Mouse (Mus musculus): ENCODE measurements around the gene Man2a1. TPM values are rescaled to one million over a fixed set of nuclear protein-coding genes. Genes with fewer than 3 reads are reported as not detected.
A peak's percentile ranks its signal among the peaks of the same experiment; 100 is the strongest.

Gene Man2a1
- polyA plus RNA-seq, 1 experiment from 2014 or later: 13.7 TPM

DNA sequence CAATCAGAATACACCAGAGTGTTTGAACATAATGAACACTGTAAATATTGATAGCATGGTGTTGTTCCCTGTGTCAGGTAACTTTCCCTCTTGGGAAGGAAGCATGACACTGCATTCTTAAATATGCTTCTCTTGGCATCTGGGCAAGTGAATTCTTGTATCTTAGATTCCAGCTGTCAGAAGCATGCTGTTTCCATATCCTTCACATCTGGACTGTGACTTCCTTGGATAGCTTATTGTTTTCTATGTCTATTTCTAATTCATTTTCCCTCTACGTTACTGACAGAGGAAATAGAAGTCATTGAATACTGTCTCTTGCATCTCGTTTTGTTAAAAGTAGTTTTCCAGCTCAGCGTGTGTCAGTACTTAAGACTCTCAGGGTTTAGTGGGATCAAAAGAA, 9.2 kb downstream of the Man2a1 start:
- no peaks in the 10 kb centered on the region; the same call in 1 of the 2 replicates for H3K36me3 ChIP-seq (ENCODE audit: control insufficient read depth, insufficient read depth, low read length)
- WGBS: 45% methylated on average over 3 of the region's 3 CpGs
- H3K4me3 ChIP-seq (replicated peaks; ENCODE audit: low read length): no peak overlapping the region
- no peak overlapping the region for H3K9ac ChIP-seq (ENCODE audit: low read length)
- no peak overlapping the region for H3K4me2 ChIP-seq (ENCODE audit: low read depth, low read length)
- no peaks in the 10 kb centered on the region for H3K27me3 ChIP-seq (ENCODE audit: control insufficient read depth, insufficient read depth, low read length)
- ATAC-seq (ENCODE audit: insufficient read depth, low FRiP score): no peak
- H3K27ac ChIP-seq (ENCODE audit: low read length): no peak overlapping the region
- H3K9me3 ChIP-seq (replicated peaks; ENCODE audit: control insufficient read depth, low read length): no peaks in the 10 kb centered on the region
- peaks cover 22% of the 10 kb centered on the region; the same call in 1 of the 2 replicates for H3K4me1 ChIP-seq (ENCODE audit: control insufficient read depth, insufficient read depth, low read length)

GRCm38 (mm10) chr17:64611426-64611825, 10.9 kb downstream of the Man2a1 start:
- H3K4me3 ChIP-seq (replicated peaks; ENCODE audit: low read length): no peak overlapping the region
- peaks cover 12% of the 10 kb centered on the region; the same call in 1 of the 2 replicates for H3K4me1 ChIP-seq (ENCODE audit: control insufficient read depth, insufficient read depth, low read length)
- ATAC-seq (ENCODE audit: insufficient read depth, low FRiP score): no peak
- no peak overlapping the region for H3K4me2 ChIP-seq (ENCODE audit: low read depth, low read length)
- WGBS: 73% methylated on average over 5 of the region's 5 CpGs
- no peaks in the 10 kb centered on the region for H3K9me3 ChIP-seq (replicated peaks; ENCODE audit: control insufficient read depth, low read length)
- no peaks in the 10 kb centered on the region for H3K27me3 ChIP-seq (ENCODE audit: control insufficient read depth, insufficient read depth, low read length)
- peaks cover 3% of the 10 kb centered on the region; the same call in 1 of the 2 replicates for H3K36me3 ChIP-seq (ENCODE audit: control insufficient read depth, insufficient read depth, low read length)
- peak overlapping the region; percentile 11; the same call in 1 of the 2 replicates for H3K27ac ChIP-seq (ENCODE audit: low read length)
- H3K9ac ChIP-seq (ENCODE audit: low read length): no peak overlapping the region

- Histone ChIP-seq H3K4me3 (replicated peaks; ENCODE audit: low read length) (no peak overlapping the region), H3K36me3 (ENCODE audit: control insufficient read depth, insufficient read depth, low read length) (peaks cover 3% of the 10 kb centered on the region; the same call in 1 of the 2 replicates), H3K27me3 (ENCODE audit: control insufficient read depth, insufficient read depth, low read length) (no peaks in the 10 kb centered on the region), H3K4me1 (ENCODE audit: control insufficient read depth, insufficient read depth, low read length) (peaks cover 14% of the 10 kb centered on the region), H3K9ac (ENCODE audit: low read length) (no peak overlapping the region), H3K27ac (ENCODE audit: low read length) (peak overlapping the region; percentile 79), H3K4me2 (ENCODE audit: low read depth, low read length) (peak overlapping the region; percentile 11; the same call in 1 of the 2 replicates), H3K9me3 (replicated peaks; ENCODE audit: control insufficient read depth, low read length) (no peaks in the 10 kb centered on the region)
- ATAC-seq (ENCODE audit: insufficient read depth, low FRiP score): peak; percentile 81
- WGBS: 69% methylated on average over 16 of the region's 16 CpGs
These were observed 11.8 kb downstream of the Man2a1 start for GRCm38 (mm10) chr17:64612135-64612885.

- peak overlapping the region; percentile 79 for H3K27ac ChIP-seq (ENCODE audit: low read length)
- peak; percentile 21; the same call in 1 of the 2 replicates for ATAC-seq (ENCODE audit: insufficient read depth, low FRiP score)
These were observed 12.4 kb downstream of the Man2a1 start for GRCm38 (mm10) chr17:64612930-64613329.

GRCm38 (mm10) chr17:64613351-64613750, 12.8 kb downstream of the Man2a1 start:
- no peaks in the 10 kb centered on the region for H3K27me3 ChIP-seq (ENCODE audit: control insufficient read depth, insufficient read depth, low read length)
- no peaks in the 10 kb centered on the region for H3K9me3 ChIP-seq (replicated peaks; ENCODE audit: control insufficient read depth, low read length)
- H3K4me2 ChIP-seq (ENCODE audit: low read depth, low read length): no peak overlapping the region
- no peak overlapping the region for H3K9ac ChIP-seq (ENCODE audit: low read length)
- ATAC-seq (ENCODE audit: insufficient read depth, low FRiP score): no peak; the same call in 1 of the 2 replicates
- H3K4me3 ChIP-seq (replicated peaks; ENCODE audit: low read length): no peak overlapping the region
- H3K36me3 ChIP-seq (ENCODE audit: control insufficient read depth, insufficient read depth, low read length): peaks cover 3% of the 10 kb centered on the region; the same call in 1 of the 2 replicates
- 52% methylated on average over 3 of the region's 3 CpGs for WGBS
- peaks cover 16% of the 10 kb centered on the region for H3K4me1 ChIP-seq (ENCODE audit: control insufficient read depth, insufficient read depth, low read length)
- peak overlapping the region; percentile 79 for H3K27ac ChIP-seq (ENCODE audit: low read length)

More at GRCm38 (mm10) chr17:64612930-64613329, 12.4 kb downstream of the Man2a1 start:
- Histone ChIP-seq H3K4me3 (replicated peaks; ENCODE audit: low read length) (no peak overlapping the region), H3K4me2 (ENCODE audit: low read depth, low read length) (peak overlapping the region; percentile 11; the same call in 1 of the 2 replicates), H3K9ac (ENCODE audit: low read length) (no peak overlapping the region), H3K4me1 (ENCODE audit: control insufficient read depth, insufficient read depth, low read length) (peaks cover 19% of the 10 kb centered on the region), H3K9me3 (replicated peaks; ENCODE audit: control insufficient read depth, low read length) (no peaks in the 10 kb centered on the region), H3K27me3 (ENCODE audit: control insufficient read depth, insufficient read depth, low read length) (no peaks in the 10 kb centered on the region), H3K36me3 (ENCODE audit: control insufficient read depth, insufficient read depth, low read length) (peaks cover 3% of the 10 kb centered on the region; the same call in 1 of the 2 replicates)
- WGBS: 64% methylated on average over 3 of the region's 3 CpGs

DNA sequence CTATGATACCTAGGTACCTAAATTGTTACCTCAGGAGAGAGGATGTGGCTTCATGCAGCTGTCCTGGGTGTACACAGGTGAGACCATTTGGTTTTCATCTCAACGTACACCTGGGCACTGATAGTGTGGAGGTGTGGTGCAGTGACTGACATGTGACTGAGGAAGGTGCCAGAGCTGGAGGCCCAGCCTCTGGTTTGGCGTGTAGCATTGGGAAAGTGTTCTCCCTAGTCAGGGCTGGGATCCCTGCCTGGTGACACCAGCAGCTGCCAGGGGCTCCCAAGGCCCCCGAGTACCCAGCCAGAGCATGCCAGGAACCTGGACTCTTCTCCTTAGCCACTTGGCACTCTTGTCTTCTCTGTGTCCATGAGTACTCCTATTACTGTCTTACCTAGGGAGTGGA, 14.3 kb downstream of the Man2a1 start:
- Histone ChIP-seq H3K4me3 (replicated peaks; ENCODE audit: low read length) (no peak overlapping the region), H3K9ac (ENCODE audit: low read length) (no peak overlapping the region), H3K27ac (ENCODE audit: low read length) (no peak overlapping the region), H3K36me3 (ENCODE audit: control insufficient read depth, insufficient read depth, low read length) (peaks cover 3% of the 10 kb centered on the region; the same call in 1 of the 2 replicates), H3K27me3 (ENCODE audit: control insufficient read depth, insufficient read depth, low read length) (no peaks in the 10 kb centered on the region), H3K9me3 (replicated peaks; ENCODE audit: control insufficient read depth, low read length) (no peaks in the 10 kb centered on the region), H3K4me1 (ENCODE audit: control insufficient read depth, insufficient read depth, low read length) (peaks cover 19% of the 10 kb centered on the region), H3K4me2 (ENCODE audit: low read depth, low read length) (no peak overlapping the region)
- no peak for ATAC-seq (ENCODE audit: insufficient read depth, low FRiP score)
- WGBS: 71% methylated on average over 3 of the region's 3 CpGs

GRCm38 (mm10) chr17:64615420-64615819, 14.9 kb downstream of the Man2a1 start:
- Histone ChIP-seq H3K4me2 (ENCODE audit: low read depth, low read length) (no peak overlapping the region), H3K36me3 (ENCODE audit: control insufficient read depth, insufficient read depth, low read length) (peaks cover 3% of the 10 kb centered on the region; the same call in 1 of the 2 replicates), H3K27ac (ENCODE audit: low read length) (no peak overlapping the region), H3K27me3 (ENCODE audit: control insufficient read depth, insufficient read depth, low read length) (no peaks in the 10 kb centered on the region), H3K4me3 (replicated peaks; ENCODE audit: low read length) (no peak overlapping the region), H3K9ac (ENCODE audit: low read length) (no peak overlapping the region), H3K4me1 (ENCODE audit: control insufficient read depth, insufficient read depth, low read length) (peaks cover 19% of the 10 kb centered on the region), H3K9me3 (replicated peaks; ENCODE audit: control insufficient read depth, low read length) (no peaks in the 10 kb centered on the region)
- 83% methylated on average over 6 of the region's 6 CpGs for WGBS
- ATAC-seq (ENCODE audit: insufficient read depth, low FRiP score): no peak

DNA sequence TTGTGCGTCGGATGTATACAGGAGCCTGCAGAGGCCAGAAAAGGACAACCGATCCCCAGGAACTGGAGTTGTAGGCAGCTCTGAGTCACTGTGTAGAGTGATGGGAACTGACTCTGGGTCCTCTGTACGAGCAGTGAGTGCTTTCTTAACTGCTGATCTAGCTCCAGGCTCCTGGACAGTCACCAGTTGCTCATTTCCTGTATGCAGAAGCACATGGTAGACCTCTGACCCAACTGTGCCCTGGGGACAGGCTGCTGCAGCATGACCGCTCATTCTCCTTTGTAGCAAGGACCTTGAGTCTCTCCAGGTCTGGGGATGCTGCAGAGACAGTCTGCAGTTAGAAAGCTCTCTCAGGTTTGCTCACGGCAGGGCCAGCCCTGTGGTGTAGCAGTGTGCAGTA, 15.7 kb downstream of the Man2a1 start:
- Histone ChIP-seq H3K27me3 (ENCODE audit: control insufficient read depth, insufficient read depth, low read length) (no peaks in the 10 kb centered on the region), H3K9ac (ENCODE audit: low read length) (no peak overlapping the region), H3K4me1 (ENCODE audit: control insufficient read depth, insufficient read depth, low read length) (peaks cover 16% of the 10 kb centered on the region; the same call in 1 of the 2 replicates), H3K4me3 (replicated peaks; ENCODE audit: low read length) (no peak overlapping the region), H3K27ac (ENCODE audit: low read length) (no peak overlapping the region), H3K36me3 (ENCODE audit: control insufficient read depth, insufficient read depth, low read length) (peaks cover 3% of the 10 kb centered on the region; the same call in 1 of the 2 replicates), H3K9me3 (replicated peaks; ENCODE audit: control insufficient read depth, low read length) (no peaks in the 10 kb centered on the region), H3K4me2 (ENCODE audit: low read depth, low read length) (no peak overlapping the region)
- 77% methylated on average over 6 of the region's 6 CpGs for WGBS
- no peak for ATAC-seq (ENCODE audit: insufficient read depth, low FRiP score)

DNA sequence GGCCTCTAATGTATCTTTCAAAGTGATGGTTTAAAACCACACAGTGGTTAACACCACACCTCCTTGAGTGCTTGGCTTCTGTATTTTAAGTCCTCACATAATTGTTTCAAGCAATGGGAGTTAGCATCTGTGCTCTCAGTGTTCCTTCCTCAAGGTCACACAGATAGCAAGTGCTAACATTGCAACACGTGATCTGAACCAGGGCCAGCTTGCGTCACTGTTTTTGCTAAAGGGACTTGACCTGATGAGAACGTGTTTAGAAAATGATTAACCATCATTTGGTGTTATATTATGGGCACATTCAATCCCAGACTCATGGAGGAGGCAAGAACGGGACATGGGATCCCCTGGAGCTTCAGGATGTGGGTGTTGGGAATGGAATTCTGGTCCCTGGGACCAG, 17.3 kb downstream of the Man2a1 start:
- Histone ChIP-seq H3K4me2 (ENCODE audit: low read depth, low read length) (no peak overlapping the region), H3K27me3 (ENCODE audit: control insufficient read depth, insufficient read depth, low read length) (no peaks in the 10 kb centered on the region), H3K4me1 (ENCODE audit: control insufficient read depth, insufficient read depth, low read length) (peaks cover 13% of the 10 kb centered on the region; the same call in 1 of the 2 replicates), H3K4me3 (replicated peaks; ENCODE audit: low read length) (no peak overlapping the region), H3K27ac (ENCODE audit: low read length) (no peak overlapping the region), H3K9ac (ENCODE audit: low read length) (no peak overlapping the region), H3K36me3 (ENCODE audit: control insufficient read depth, insufficient read depth, low read length) (peaks cover 3% of the 10 kb centered on the region; the same call in 1 of the 2 replicates), H3K9me3 (replicated peaks; ENCODE audit: control insufficient read depth, low read length) (no peaks in the 10 kb centered on the region)
- WGBS: 51% methylated on average over 4 of the region's 4 CpGs
- ATAC-seq (ENCODE audit: insufficient read depth, low FRiP score): peak; percentile 45
